Mouse (Mus musculus) hematopoietic stem cell, adult 5-6 weeks (primary cell): Measurements from ENCODE around the gene Olfr8. TPM values are rescaled to one million over a fixed set of nuclear protein-coding genes. Genes with fewer than 3 reads are reported as not detected.
"Not testable (repeated sequence)": the region's sequence is repeated elsewhere in the genome, so short reads cannot be mapped to it uniquely, and the experiment has no call there.

Experiments
- ATAC-seq, 2 experiments: fragments of 125-278 bp in 1 of 2; replicated peaks in 1 of 2; 2 replicates each; pipeline ENCODE4 v1.8.0; 2016 to 2017; ENCODE audit warnings: inconsistent platforms in 2 of 2, mild to moderate bottlenecking in 2 of 2, moderate number of reproducible peaks in 2 of 2, low read depth in 1 of 2, moderate TSS enrichment in 1 of 2; ENCODE audit not compliant: low FRiP score in 2 of 2, poor library complexity in 2 of 2, severe bottlenecking in 2 of 2, insufficient read depth in 1 of 2, low TSS enrichment in 1 of 2
- total RNA-seq: library from RNA; stranded (forward); fragments of 172-1452, 232-1000 nt; gene quantifications from 2 replicates; pipeline ENCODE4 v1.2.3, GENCODE M21; 2017

Olfr8 gene
- total RNA-seq = not detected in 2 replicates

GRCm38 (mm10) chr10:78950336-78950735, at the start of gene Olfr8:
Gene Olfr8, plus strand, starts transcription at chr10:78950636.
- not testable (repeated sequence) for ATAC-seq

GRCm38 (mm10) chr10:78912871-78913270, 37.6 kb upstream of the Olfr8 start, which contains the start of gene Olfr1354:
Gene Olfr1354, plus strand, starts transcription at chr10:78913171.
- not testable (repeated sequence) for ATAC-seq

GRCm38 (mm10) chr10:78963009-78963408, 12.6 kb downstream of the Olfr8 start, which contains the start of gene Olfr1353:
Gene Olfr1353, plus strand, starts transcription at chr10:78963309.
- not testable (repeated sequence) for ATAC-seq

- ATAC-seq = no peak
These were observed 30.3 kb downstream of the Olfr8 start, which contains the start of gene Olfr1352 for GRCm38 (mm10) chr10:78980750-78981149. Gene Olfr1352, plus strand, starts transcription at chr10:78981050.

Other genes with a start within 250 kb of the Olfr8 start
- gene Casp14, start 232.3 kb upstream of the Olfr8 start, total RNA-seq = not detected in 2 replicates
- not detected in 2 replicates for gene Ccdc105, start 197.6 kb upstream of the Olfr8 start, total RNA-seq
- not detected in 2 replicates for gene Slc1a6, start 170.1 kb upstream of the Olfr8 start, total RNA-seq
- not detected in 2 replicates for gene Olfr1356, start 98.5 kb upstream of the Olfr8 start, total RNA-seq
- not detected in 2 replicates for gene Olfr1355, start 75.1 kb upstream of the Olfr8 start, total RNA-seq
- not detected in 2 replicates for gene Olfr1354, start 37.5 kb upstream of the Olfr8 start, total RNA-seq
- gene Olfr1353, start 12.7 kb downstream of the Olfr8 start, total RNA-seq = not detected in 2 replicates
- not detected in 2 replicates for gene Olfr1352, start 30.4 kb downstream of the Olfr8 start, total RNA-seq
- gene Olfr1351, start 61.8 kb downstream of the Olfr8 start, total RNA-seq = not detected in 2 replicates
- gene Olfr57, start 78.1 kb downstream of the Olfr8 start, total RNA-seq = not detected in 2 replicates
- 34.4 and 42.6 TPM in 2 replicates for gene 2610008E11Rik, start 147.0 kb downstream of the Olfr8 start, total RNA-seq
- not detected in 2 replicates for gene Vmn2r80, start 198.1 kb downstream of the Olfr8 start, total RNA-seq